Mouse (Mus musculus) CH12.LX (cell line): ENCODE data around the gene Arhgef18.

Experiments
- BHLHE40 ChIP-seq: IDR thresholded peaks from 2 replicates; pipeline ENCODE4 v1.6.1; 2011; ENCODE audit warnings: mild to moderate bottlenecking, low read depth, low read length, improper control_type of control experiment
- CTCF ChIP-seq, 2 experiments: IDR thresholded peaks in 1 of 2; conservative IDR thresholded peaks in 1 of 2; 2 replicates each; pipeline ENCODE4 v1.5.1; 2011 to 2012; ENCODE audit warnings: low read depth in 2 of 2, low read length in 2 of 2, improper control_type of control experiment in 1 of 2, inconsistent platforms in 1 of 2, mild to moderate bottlenecking in 1 of 2, moderate library complexity in 1 of 2
- EP300 ChIP-seq: IDR thresholded peaks from 2 replicates; pipeline ENCODE4 v1.6.1; 2011; ENCODE audit warnings: low read length, improper control_type of control experiment
- MYC ChIP-seq: IDR thresholded peaks from 2 replicates; pipeline ENCODE4 v1.6.1; 2011; ENCODE audit warnings: low read depth, mild to moderate bottlenecking, improper control_type of control experiment, low read length
- PAX5 ChIP-seq: IDR thresholded peaks from 2 replicates; pipeline ENCODE4 v1.6.1; 2012; ENCODE audit warnings: low read length, inconsistent platforms, mixed read lengths

GRCm38 (mm10) chr8:3500235-3501090 lies 107.7 kb downstream of the Arhgef18 start, which contains the start of gene Mcoln1:
- TF ChIP-seq CTCF (conservative IDR thresholded peaks at IDR 0.05 in 1 of 2, IDR thresholded peaks at IDR 0.05 in 1 of 2; ENCODE audit: low read depth in 2 of 2, low read length in 2 of 2), result no peak
- peak; percentile 99 for TF ChIP-seq BHLHE40
- no peak for TF ChIP-seq EP300
- peak; percentile 32; the same call in 1 of the 2 replicates for TF ChIP-seq MYC
- no peak for TF ChIP-seq PAX5
